Mouse (Mus musculus): ENCODE data around the gene Tnr. TPM values are rescaled to one million over a fixed set of nuclear protein-coding genes. Genes with fewer than 3 reads are reported as not detected.
A peak's percentile ranks its signal among the peaks of the same experiment; 100 is the strongest.

Tnr gene
- 49.7 and 50.9 TPM in 2 replicates for total RNA-seq (2014; rRNA removed)
- 3.4 and 5.8 TPM in 2 replicates for polyA plus RNA-seq (2015; fragmentation: Nextera tagmentation; extraction: Ambion mirVana)

- peak; percentile 87 for TF ChIP-seq CTCF (IDR thresholded peaks at IDR 0.05)
- Histone ChIP-seq H3K4me2 (ENCODE audit: low read depth, low read length, poor library complexity, severe bottlenecking) (peak within 1 kb of the TSS; percentile 56), H3K4me1 (ENCODE audit: insufficient read depth, low read length) (no peaks in the 10 kb centered on the region), H3K27me3 (ENCODE audit: insufficient read depth, low read length) (no peaks in the 10 kb centered on the region), H3K9me3 (ENCODE audit: low read length) (no peaks in the 10 kb centered on the region), H3K36me3 (ENCODE audit: insufficient read depth, low read length) (no peaks in the 10 kb centered on the region), H3K4me3 (ENCODE audit: low read depth, low read length) (peak within 1 kb of the TSS; percentile 48), H3K9ac (replicated peaks; ENCODE audit: low read length, poor library complexity, severe bottlenecking) (peak within 1 kb of the TSS; percentile 25), H3K27ac (ENCODE audit: low read depth, low read length) (peak within 1 kb of the TSS; percentile 60)
- WGBS: 2% methylated on average over 8 of the region's 8 CpGs
- ATAC-seq (ENCODE audit: low FRiP score) (peak; percentile 74), DNase-seq (ENCODE audit: low spot score) (peak; percentile 90)
These were observed at the start of gene Tnr for GRCm38 (mm10) chr1:159523578-159523977. Gene Tnr (plus strand): TSS chr1:159523769.

GRCm38 (mm10) chr1:159489853-159490435, 33.6 kb upstream of the Tnr start:
- H3K9me3 ChIP-seq (ENCODE audit: low read length): no peaks in the 10 kb centered on the region
- TF ChIP-seq CTCF (IDR thresholded peaks at IDR 0.05): no peak
- WGBS: 86% methylated on average over 4 of the region's 4 CpGs
- no peak for DNase-seq (ENCODE audit: low spot score)
- H3K4me1 ChIP-seq (ENCODE audit: insufficient read depth, low read length): 0 out of 2 replicates have a peak, but pooled peaks cover 2% of the 10 kb centered on the region
- no peak overlapping the region for H3K4me3 ChIP-seq (ENCODE audit: low read depth, low read length)
- H3K4me2 ChIP-seq (ENCODE audit: low read depth, low read length, poor library complexity, severe bottlenecking): no peak overlapping the region
- no peak overlapping the region for H3K9ac ChIP-seq (replicated peaks; ENCODE audit: low read length, poor library complexity, severe bottlenecking)
- ATAC-seq (ENCODE audit: low FRiP score): no peak
- no peaks in the 10 kb centered on the region for H3K27me3 ChIP-seq (ENCODE audit: insufficient read depth, low read length)
- H3K27ac ChIP-seq (ENCODE audit: low read depth, low read length): no peak overlapping the region
- H3K36me3 ChIP-seq (ENCODE audit: insufficient read depth, low read length): no peaks in the 10 kb centered on the region

- DNase-seq (ENCODE audit: low spot score) (no peak), ATAC-seq (ENCODE audit: low FRiP score) (no peak)
- Histone ChIP-seq H3K4me3 (ENCODE audit: low read depth, low read length) (no peak overlapping the region), H3K9ac (replicated peaks; ENCODE audit: low read length, poor library complexity, severe bottlenecking) (no peak overlapping the region), H3K36me3 (ENCODE audit: insufficient read depth, low read length) (no peaks in the 10 kb centered on the region), H3K27ac (ENCODE audit: low read depth, low read length) (no peak overlapping the region), H3K4me2 (ENCODE audit: low read depth, low read length, poor library complexity, severe bottlenecking) (no peak overlapping the region), H3K9me3 (ENCODE audit: low read length) (no peaks in the 10 kb centered on the region), H3K4me1 (ENCODE audit: insufficient read depth, low read length) (0 out of 2 replicates have a peak, but pooled peaks cover 2% of the 10 kb centered on the region), H3K27me3 (ENCODE audit: insufficient read depth, low read length) (no peaks in the 10 kb centered on the region)
- WGBS: 88% methylated on average over 4 of the region's 4 CpGs
- TF ChIP-seq CTCF (IDR thresholded peaks at IDR 0.05): no peak
These were observed 31.0 kb upstream of the Tnr start for GRCm38 (mm10) chr1:159492536-159492935.

- H3K27me3 ChIP-seq (ENCODE audit: insufficient read depth, low read length): no peaks in the 10 kb centered on the region
- no peak overlapping the region for H3K27ac ChIP-seq (ENCODE audit: low read depth, low read length)
- no peaks in the 10 kb centered on the region for H3K9me3 ChIP-seq (ENCODE audit: low read length)
- no peak overlapping the region for H3K4me3 ChIP-seq (ENCODE audit: low read depth, low read length)
- H3K4me2 ChIP-seq (ENCODE audit: low read depth, low read length, poor library complexity, severe bottlenecking): no peak overlapping the region
- ATAC-seq (ENCODE audit: low FRiP score): peak; percentile 41; the same call in 1 of the 2 replicates
- no peak for TF ChIP-seq CTCF (IDR thresholded peaks at IDR 0.05)
- 55% methylated on average over 5 of the region's 5 CpGs for WGBS
- no peak overlapping the region for H3K9ac ChIP-seq (replicated peaks; ENCODE audit: low read length, poor library complexity, severe bottlenecking)
- 0 out of 2 replicates have a peak, but pooled peaks cover 2% of the 10 kb centered on the region for H3K4me1 ChIP-seq (ENCODE audit: insufficient read depth, low read length)
- peak; percentile 78 for DNase-seq (ENCODE audit: low spot score)
- no peaks in the 10 kb centered on the region for H3K36me3 ChIP-seq (ENCODE audit: insufficient read depth, low read length)
These were observed 29.7 kb upstream of the Tnr start for GRCm38 (mm10) chr1:159493720-159494499.

GRCm38 (mm10) chr1:159498236-159498635, 25.3 kb upstream of the Tnr start:
- WGBS: 97% methylated on average over 2 of the region's 2 CpGs
- Histone ChIP-seq H3K27me3 (ENCODE audit: insufficient read depth, low read length) (no peaks in the 10 kb centered on the region), H3K9ac (replicated peaks; ENCODE audit: low read length, poor library complexity, severe bottlenecking) (no peak overlapping the region), H3K4me3 (ENCODE audit: low read depth, low read length) (no peak overlapping the region), H3K9me3 (ENCODE audit: low read length) (no peaks in the 10 kb centered on the region), H3K27ac (ENCODE audit: low read depth, low read length) (no peak overlapping the region), H3K36me3 (ENCODE audit: insufficient read depth, low read length) (no peaks in the 10 kb centered on the region), H3K4me1 (ENCODE audit: insufficient read depth, low read length) (0 out of 2 replicates have a peak, but pooled peaks cover 2% of the 10 kb centered on the region), H3K4me2 (ENCODE audit: low read depth, low read length, poor library complexity, severe bottlenecking) (no peak overlapping the region)
- no peak for DNase-seq (ENCODE audit: low spot score)
- no peak for TF ChIP-seq CTCF (IDR thresholded peaks at IDR 0.05)
- ATAC-seq (ENCODE audit: low FRiP score): no peak
